Mouse (Mus musculus) stomach, embryonic 14.5 days (tissue): ENCODE measurements around the gene Ncbp2. TPM values are rescaled to one million over a fixed set of nuclear protein-coding genes. Genes with fewer than 3 reads are reported as not detected.

ENCODE experiments used
- ATAC-seq: fragments of 200-750 bp; cut with Nextera tagmentation; 2 replicates; pipeline ENCODE4 v1.8.0; 2017; ENCODE audit warnings: low read depth, moderate TSS enrichment; ENCODE audit not compliant: insufficient number of reproducible peaks, insufficient read depth, low FRiP score
- H3K27ac ChIP-seq: fragments of 300-500 bp; sonication (generic); 2 replicates; pipeline ENCODE4 v1.5.1; 2014; ENCODE audit warnings: mild to moderate bottlenecking, low read length, moderate library complexity, mixed read lengths
- H3K27me3 ChIP-seq: fragments of 300-500 bp; sonication (generic); 2 replicates; pipeline ENCODE4 v1.6.1; 2014; ENCODE audit warnings: low read length, control low read depth, mixed read lengths; ENCODE audit not compliant: control insufficient read depth, insufficient read depth
- H3K36me3 ChIP-seq: fragments of 300-500 bp; sonication (generic); 2 replicates; pipeline ENCODE4 v1.6.1; 2014; ENCODE audit warnings: mild to moderate bottlenecking, control low read depth, low read length, moderate library complexity, mixed read lengths; ENCODE audit not compliant: control insufficient read depth, insufficient read depth
- H3K4me1 ChIP-seq: fragments of 300-500 bp; sonication (generic); 2 replicates; pipeline ENCODE4 v1.6.1; 2014; ENCODE audit warnings: low read length, control low read depth, mixed read lengths; ENCODE audit not compliant: control insufficient read depth, insufficient read depth
- H3K4me2 ChIP-seq: fragments of 300-500 bp; sonication (generic); replicated peaks from 2 replicates; pipeline ENCODE4 v1.6.1; 2014; ENCODE audit warnings: low read depth, low read length, control low read depth
- H3K4me3 ChIP-seq: fragments of 300-500 bp; sonication (generic); 2 replicates; pipeline ENCODE4 v1.5.1; 2014; ENCODE audit warnings: low read depth, low read length, control low read depth
- H3K9ac ChIP-seq: fragments of 300-500 bp; sonication (generic); replicated peaks from 2 replicates; pipeline ENCODE4 v1.6.1; 2014; ENCODE audit warnings: low read depth, mild to moderate bottlenecking, control low read depth, low read length, moderate library complexity, mixed read lengths
- H3K9me3 ChIP-seq: fragments of 300-500 bp; sonication (generic); 2 replicates; pipeline ENCODE4 v1.6.1; 2016; ENCODE audit warnings: low read depth, low read length, control low read depth; ENCODE audit not compliant: control insufficient read depth
- WGBS: fragments of 180-500 bp; shearing (Covaris S2); extraction: QIAGEN DNeasy Blood & Tissue Kit; methylation state at CpG from one replicate; pipeline ENCODE4 v1.1.7; 2014; 5-methylcytosine and 5-hydroxymethylcytosine counted together
- polyA plus RNA-seq: library from polyadenylated mRNA; unstranded; fragments of >200 nt; fragmentation: Nextera tagmentation; extraction: Ambion mirVana; gene quantifications from 2 replicates; pipeline ENCODE4 v1.2.1, GENCODE M21; 2014

Ncbp2 gene
- polyA plus RNA-seq, 1 experiment from 2014 or later = 116 TPM

- 46% methylated on average over 10 of the region's 10 CpGs for WGBS
- no peak overlapping the region for H3K4me3 ChIP-seq
- ATAC-seq = no peak
- no peaks in the 10 kb centered on the region for H3K36me3 ChIP-seq
- H3K4me2 ChIP-seq = no peak overlapping the region
- H3K27ac ChIP-seq = no peak overlapping the region
- no peaks in the 10 kb centered on the region for H3K9me3 ChIP-seq
- no peaks in the 10 kb centered on the region for H3K27me3 ChIP-seq
- no peak overlapping the region for H3K9ac ChIP-seq
- 0 out of 2 replicates have a peak, but pooled peaks cover 6% of the 10 kb centered on the region for H3K4me1 ChIP-seq
Measured at GRCm38 (mm10) chr16:31910281-31910847, 37.9 kb upstream of the Ncbp2 start.

GRCm38 (mm10) chr16:31917776-31918175 lies 30.5 kb upstream of the Ncbp2 start:
- H3K9ac ChIP-seq = no peak overlapping the region
- H3K4me3 ChIP-seq = no peak overlapping the region
- no peaks in the 10 kb centered on the region for H3K4me1 ChIP-seq
- H3K4me2 ChIP-seq = no peak overlapping the region
- 58% methylated on average over 11 of the region's 11 CpGs for WGBS
- no peaks in the 10 kb centered on the region for H3K36me3 ChIP-seq
- H3K9me3 ChIP-seq = no peaks in the 10 kb centered on the region
- no peak for ATAC-seq
- no peak overlapping the region for H3K27ac ChIP-seq
- H3K27me3 ChIP-seq = no peaks in the 10 kb centered on the region

- Histone ChIP-seq H3K9ac (no peak overlapping the region), H3K36me3 (no peaks in the 10 kb centered on the region), H3K4me3 (no peak overlapping the region), H3K9me3 (no peaks in the 10 kb centered on the region), H3K27me3 (no peaks in the 10 kb centered on the region), H3K27ac (no peak overlapping the region), H3K4me2 (peak overlapping the region; percentile 26; the same call in 1 of the 2 replicates), H3K4me1 (no peaks in the 10 kb centered on the region)
- no peak for ATAC-seq
- WGBS = 5% methylated on average over 14 of the region's 14 CpGs
Measured at GRCm38 (mm10) chr16:31918248-31918724, 30.0 kb upstream of the Ncbp2 start.

GRCm38 (mm10) chr16:31924368-31924767 lies 23.9 kb upstream of the Ncbp2 start:
- WGBS = 79% methylated on average over 6 of the region's 6 CpGs
- Histone ChIP-seq H3K9ac (no peak overlapping the region), H3K9me3 (no peaks in the 10 kb centered on the region), H3K27ac (no peak overlapping the region), H3K4me3 (no peak overlapping the region), H3K4me2 (no peak overlapping the region), H3K36me3 (no peaks in the 10 kb centered on the region), H3K4me1 (no peaks in the 10 kb centered on the region), H3K27me3 (no peaks in the 10 kb centered on the region)
- no peak for ATAC-seq

- H3K4me2 ChIP-seq = no peak overlapping the region
- no peaks in the 10 kb centered on the region for H3K27me3 ChIP-seq
- ATAC-seq = no peak
- WGBS = 59% methylated on average over 6 of the region's 6 CpGs
- no peaks in the 10 kb centered on the region for H3K36me3 ChIP-seq
- no peaks in the 10 kb centered on the region for H3K4me1 ChIP-seq
- no peak overlapping the region for H3K4me3 ChIP-seq
- no peaks in the 10 kb centered on the region for H3K9me3 ChIP-seq
- no peak overlapping the region for H3K9ac ChIP-seq
- no peak overlapping the region for H3K27ac ChIP-seq
Measured at GRCm38 (mm10) chr16:31926091-31926490, 22.2 kb upstream of the Ncbp2 start.

- H3K27me3 ChIP-seq = no peaks in the 10 kb centered on the region
- no peaks in the 10 kb centered on the region for H3K9me3 ChIP-seq
- 75% methylated on average over 13 of the region's 13 CpGs for WGBS
- no peak overlapping the region for H3K4me3 ChIP-seq
- ATAC-seq = no peak
- no peaks in the 10 kb centered on the region for H3K36me3 ChIP-seq
- H3K4me2 ChIP-seq = no peak overlapping the region
- H3K4me1 ChIP-seq = no peaks in the 10 kb centered on the region
- no peak overlapping the region for H3K27ac ChIP-seq
- H3K9ac ChIP-seq = no peak overlapping the region
Measured at GRCm38 (mm10) chr16:31926547-31927182, 21.6 kb upstream of the Ncbp2 start.

- no peak for ATAC-seq
- no peak overlapping the region for H3K4me3 ChIP-seq
- H3K9ac ChIP-seq = no peak overlapping the region
- no peaks in the 10 kb centered on the region for H3K4me1 ChIP-seq
- H3K27ac ChIP-seq = no peak overlapping the region
- no peaks in the 10 kb centered on the region for H3K36me3 ChIP-seq
- H3K9me3 ChIP-seq = no peaks in the 10 kb centered on the region
- no peaks in the 10 kb centered on the region for H3K27me3 ChIP-seq
- WGBS = 84% methylated on average over 5 of the region's 5 CpGs
- H3K4me2 ChIP-seq = no peak overlapping the region
Measured at GRCm38 (mm10) chr16:31927412-31927811, 20.9 kb upstream of the Ncbp2 start.

GRCm38 (mm10) chr16:31931330-31931729 lies 17.0 kb upstream of the Ncbp2 start:
- no peaks in the 10 kb centered on the region for H3K36me3 ChIP-seq
- peak overlapping the region; percentile 20; the same call in 1 of the 2 replicates for H3K4me2 ChIP-seq
- WGBS = 53% methylated on average over 17 of the region's 17 CpGs

More at GRCm38 (mm10) chr16:31931330-31931729, 17.0 kb upstream of the Ncbp2 start:
- Histone ChIP-seq H3K27me3 (peaks cover 17% of the 10 kb centered on the region), H3K27ac (no peak overlapping the region), H3K4me1 (peaks cover 11% of the 10 kb centered on the region), H3K4me3 (no peak overlapping the region), H3K9me3 (no peaks in the 10 kb centered on the region), H3K9ac (no peak overlapping the region)
- ATAC-seq = no peak
